Mouse (Mus musculus) adrenal gland, adult 8-10 months (tissue): ENCODE measurements around the gene Slc38a10. TPM values are rescaled to one million over a fixed set of nuclear protein-coding genes. Genes with fewer than 3 reads are reported as not detected.

ENCODE experiments used
- DNase-seq: peaks from one replicate; pipeline ENCODE4 v3.0.0; 2022
- total RNA-seq, 4 experiments: library from RNA; stranded (reverse); gene quantifications; 2 replicates each; pipeline ENCODE4 v1.2.4; 2022

Slc38a10 gene
- total RNA-seq, 4 experiments from 2014 or later: 155 to 215 (median 187) TPM

- no peak for DNase-seq
Observed at GRCm38 (mm10) chr11:120175948-120176347, 24.8 kb upstream of the Slc38a10 start.

DNA sequence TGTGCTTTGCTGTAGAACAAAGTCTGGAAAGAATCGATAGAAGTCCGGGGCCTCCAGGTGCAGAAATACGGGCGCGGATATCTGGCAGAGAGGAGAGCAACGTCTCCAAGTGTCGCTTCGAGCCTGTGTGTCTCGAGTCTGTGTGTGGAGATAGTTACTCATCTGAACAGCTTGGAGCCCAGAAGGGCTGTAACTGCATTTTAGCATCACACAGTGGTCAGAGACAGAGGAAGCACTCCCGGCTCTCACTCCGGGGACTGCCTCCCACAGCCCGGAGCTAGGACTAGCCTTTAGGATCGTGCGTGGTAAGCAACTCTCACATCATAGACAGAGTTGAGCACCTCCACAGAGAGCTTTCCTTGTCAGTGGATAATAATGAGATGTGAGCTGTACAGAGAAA, 22.1 kb upstream of the Slc38a10 start:
- no peak for DNase-seq

DNA sequence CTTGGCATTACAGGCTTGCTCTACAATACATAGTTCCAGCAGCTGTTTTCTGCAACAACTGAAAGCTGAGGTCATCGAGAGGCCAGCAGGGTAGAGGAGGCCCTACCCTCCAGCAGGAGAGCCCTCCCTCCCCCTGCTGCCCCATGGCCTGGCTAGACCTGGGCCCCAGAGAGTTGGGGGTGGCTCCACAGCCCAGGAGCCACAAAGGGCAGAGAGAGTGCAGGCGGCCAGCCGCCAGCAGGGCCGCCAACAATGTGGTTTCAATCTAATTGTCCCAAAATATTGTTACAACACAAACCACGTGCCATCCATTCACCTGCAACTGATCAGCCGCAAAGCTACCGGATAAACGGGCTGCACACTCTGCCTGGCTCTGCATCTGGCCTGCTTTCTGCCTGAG, 20.0 kb upstream of the Slc38a10 start:
- DNase-seq: no peak

DNA sequence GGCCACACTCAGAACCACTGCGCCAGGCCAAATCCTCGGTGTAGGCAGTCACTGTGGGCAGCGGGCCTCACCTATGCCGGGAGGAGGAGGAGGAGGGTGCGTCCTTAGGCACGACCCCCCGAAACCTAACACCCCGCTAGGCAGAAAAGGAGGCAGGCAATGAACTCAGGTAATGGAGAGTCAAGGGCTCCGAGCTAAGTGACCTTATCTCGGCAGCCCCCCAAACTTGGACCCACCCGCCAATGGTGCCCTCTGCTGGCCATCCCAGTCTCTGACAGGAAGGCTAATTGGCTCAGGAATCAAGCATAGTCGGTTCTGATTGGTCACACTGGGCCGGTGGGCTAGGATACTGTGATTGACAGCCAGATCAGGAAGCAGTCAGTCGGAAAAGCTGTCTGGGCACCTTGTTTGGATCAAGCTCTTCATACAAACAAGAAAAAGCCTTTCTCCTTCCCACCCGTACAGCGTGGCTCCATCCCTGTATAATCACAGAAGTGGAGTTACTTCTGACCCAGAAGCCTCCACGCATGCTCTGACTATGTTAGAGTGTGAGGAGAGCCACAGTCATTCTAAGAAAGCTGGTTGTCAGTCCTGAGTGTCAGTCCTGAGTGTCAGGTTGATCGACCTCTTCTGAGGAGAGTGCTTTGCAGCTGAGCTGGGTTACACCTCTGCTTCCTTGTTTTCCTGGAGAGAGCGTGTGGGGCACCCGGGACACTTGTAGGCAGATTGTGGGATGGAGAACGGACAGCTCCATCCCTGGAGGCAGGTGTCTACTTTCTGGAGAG, 18.3 kb upstream of the Slc38a10 start:
- peak; percentile 38 for DNase-seq

- DNase-seq: no peak
Observed at GRCm38 (mm10) chr11:120168516-120168915, 17.4 kb upstream of the Slc38a10 start.

- peak; percentile 53 for DNase-seq
Observed at GRCm38 (mm10) chr11:120167921-120168356, 16.8 kb upstream of the Slc38a10 start.

GRCm38 (mm10) chr11:120167059-120167458, 15.9 kb upstream of the Slc38a10 start:
- peak; percentile 67 for DNase-seq

- DNase-seq: peak; percentile 65
Observed at GRCm38 (mm10) chr11:120164471-120165261, 13.5 kb upstream of the Slc38a10 start.

- DNase-seq: no peak
Observed at GRCm38 (mm10) chr11:120164028-120164427, 12.9 kb upstream of the Slc38a10 start.

GRCm38 (mm10) chr11:120163207-120163606, 12.1 kb upstream of the Slc38a10 start:
- DNase-seq: no peak

GRCm38 (mm10) chr11:120161245-120161644, 10.1 kb upstream of the Slc38a10 start:
- DNase-seq: no peak

DNA sequence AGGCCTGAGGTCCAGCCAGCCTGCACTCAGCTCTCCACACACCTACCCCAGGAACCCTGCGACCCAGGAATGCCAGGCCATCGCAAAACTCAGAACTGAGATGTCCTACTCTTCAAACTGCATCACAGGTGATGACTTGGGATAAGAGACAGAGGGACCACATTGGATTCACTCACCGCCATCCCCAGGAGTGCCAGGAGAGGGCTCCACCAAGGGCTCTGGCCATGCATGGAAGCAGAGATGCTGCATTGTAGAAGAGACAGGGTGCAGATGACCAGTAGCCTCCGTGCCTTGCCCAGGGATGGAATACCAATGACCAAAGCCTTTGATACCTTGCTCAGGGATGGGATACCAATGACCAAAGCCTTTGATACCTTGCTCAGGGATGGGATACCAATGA, 9.3 kb upstream of the Slc38a10 start:
- no peak for DNase-seq

- DNase-seq: no peak
Observed at GRCm38 (mm10) chr11:120159653-120160052, 8.5 kb upstream of the Slc38a10 start.

DNA sequence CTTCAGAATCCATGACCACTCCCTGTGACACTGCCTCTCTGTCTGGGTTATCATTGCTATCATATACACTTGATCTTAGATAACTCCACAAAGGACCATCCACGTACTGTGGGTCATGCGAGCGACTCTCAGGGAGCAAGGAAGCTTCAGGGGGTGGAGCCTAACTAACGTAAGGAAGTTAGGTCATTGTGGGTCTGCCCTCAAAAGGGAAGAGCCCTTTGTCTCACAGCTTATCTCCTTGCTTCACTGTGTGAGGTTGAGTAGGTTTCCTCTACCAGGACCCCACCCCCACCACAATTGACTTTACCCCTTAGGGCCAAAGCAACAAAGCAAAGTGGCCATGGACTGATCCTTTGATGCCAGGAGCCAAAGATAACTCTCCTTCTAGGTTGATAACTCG, 7.7 kb upstream of the Slc38a10 start:
- DNase-seq: no peak

- no peak for DNase-seq
Observed at GRCm38 (mm10) chr11:120150440-120151112, 570 bp downstream of the Slc38a10 start.

DNA sequence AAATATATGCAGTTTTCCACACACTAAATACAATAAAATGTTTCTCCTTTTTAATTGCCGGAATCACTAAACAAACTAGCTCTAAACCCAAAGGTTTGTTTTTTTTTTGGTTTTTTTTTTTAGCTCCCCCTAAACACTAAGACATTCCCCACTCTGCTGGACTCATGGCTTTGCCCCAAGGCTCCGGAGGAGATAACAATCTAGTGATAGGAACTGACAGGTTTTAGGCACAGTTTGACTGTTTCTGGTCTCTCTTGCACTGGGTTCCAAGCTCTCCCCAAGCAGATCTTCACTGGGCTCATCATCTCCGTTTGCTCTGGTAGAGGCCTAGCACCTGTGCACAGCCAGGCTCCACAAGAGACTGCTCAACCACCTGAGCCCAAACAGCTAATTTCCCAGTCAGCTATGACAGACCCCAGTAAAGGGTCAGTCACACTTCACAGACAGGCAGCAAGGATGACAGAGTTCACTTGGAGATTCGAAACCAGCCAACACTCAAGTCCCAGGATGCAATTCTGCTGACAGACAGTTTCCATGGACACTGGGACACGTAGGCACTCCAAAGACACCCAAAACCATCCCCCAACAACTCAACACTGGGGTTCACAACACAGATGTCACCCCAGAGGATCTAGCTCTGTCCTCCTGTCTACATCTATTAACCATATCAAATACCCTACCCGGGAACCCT, 1.5 kb downstream of the Slc38a10 start:
- no peak for DNase-seq

GRCm38 (mm10) chr11:120148201-120148855, 2.8 kb downstream of the Slc38a10 start:
- no peak for DNase-seq

DNA sequence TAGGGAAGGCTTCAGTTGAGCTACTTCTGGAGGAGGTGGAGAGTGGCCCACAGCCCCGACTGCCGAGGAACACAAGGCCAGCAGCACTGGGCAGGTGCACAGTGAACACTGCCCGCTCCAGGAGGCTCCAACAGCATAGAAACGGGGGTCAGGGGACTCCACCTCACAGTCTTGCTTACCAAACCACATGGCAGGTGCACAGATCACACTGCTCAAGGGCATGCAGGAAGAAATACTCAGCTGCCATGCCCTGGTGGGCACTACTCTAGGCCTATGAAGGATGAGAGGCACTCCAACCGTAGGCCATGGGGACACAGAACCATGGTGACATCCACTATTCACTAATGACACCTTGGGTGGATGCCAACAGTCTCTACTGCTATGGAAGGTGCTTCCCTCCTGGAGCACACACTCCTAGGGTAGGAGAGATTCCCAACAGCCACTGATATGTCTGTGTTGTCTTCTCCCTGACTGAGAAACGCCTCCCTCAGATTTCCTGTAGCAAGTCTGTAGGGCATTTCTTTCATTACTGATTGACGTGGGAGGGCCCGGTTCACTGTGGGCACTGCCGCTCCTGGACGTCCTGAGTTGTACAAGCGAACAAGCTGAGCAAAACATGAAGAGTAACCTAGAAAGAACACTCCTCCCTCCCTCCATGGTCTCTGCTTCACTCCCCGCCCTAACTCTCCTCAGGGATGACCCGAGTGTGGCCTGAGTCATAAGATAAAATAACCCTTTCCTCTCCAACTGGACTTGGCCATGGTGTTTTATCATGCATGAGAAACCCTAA, 7.2 kb downstream of the Slc38a10 start:
- no peak for DNase-seq

- DNase-seq: peak; percentile 67
Observed at GRCm38 (mm10) chr11:120142601-120143051, 8.5 kb downstream of the Slc38a10 start.

- no peak for DNase-seq
Observed at GRCm38 (mm10) chr11:120140255-120140654, 10.9 kb downstream of the Slc38a10 start.

DNA sequence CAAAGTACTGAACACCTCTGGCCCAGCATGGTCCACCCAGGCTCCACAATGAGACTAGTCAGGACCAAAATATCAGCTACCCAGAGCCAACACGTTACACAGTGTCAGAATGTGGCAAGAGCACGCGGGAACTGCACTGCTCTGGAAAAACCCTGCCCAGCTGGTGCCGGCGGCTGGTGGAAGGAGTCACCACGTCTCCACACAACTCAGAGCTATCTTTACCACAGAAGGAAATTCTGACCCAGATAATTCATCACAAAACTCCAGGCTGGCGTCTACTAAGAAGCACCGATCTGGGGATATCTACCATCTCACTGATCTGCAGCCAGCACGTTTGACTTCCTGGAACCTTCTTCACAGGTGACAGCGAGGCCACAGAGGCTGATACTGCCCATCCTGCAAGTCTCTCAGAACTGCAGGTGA, 11.8 kb downstream of the Slc38a10 start:
- no peak for DNase-seq
